Mouse (Mus musculus) forebrain, embryonic 16.5 days (tissue): ENCODE measurements around the gene Tor3a. TPM values are rescaled to one million over a fixed set of nuclear protein-coding genes. Genes with fewer than 3 reads are reported as not detected.

Experiments used
- ATAC-seq: fragments of 200-750 bp; cut with Nextera tagmentation; 2 replicates; pipeline ENCODE4 v1.8.0; 2017; ENCODE audit warnings: mild to moderate bottlenecking, moderate library complexity
- H3K27ac ChIP-seq: fragments of 300-500 bp; sonication (generic); 2 replicates; pipeline ENCODE4 v1.5.1; 2014; ENCODE audit warnings: low read length, control low read depth
- H3K27me3 ChIP-seq: fragments of 300-500 bp; sonication (generic); replicated peaks from 2 replicates; pipeline ENCODE4 v1.6.1; 2014; ENCODE audit warnings: low read length; ENCODE audit not compliant: control insufficient read depth, insufficient read depth
- H3K36me3 ChIP-seq: fragments of 300-500 bp; sonication (generic); 2 replicates; pipeline ENCODE4 v1.6.1; 2014; ENCODE audit not compliant: control insufficient read depth, insufficient read depth
- H3K4me1 ChIP-seq: fragments of 300-500 bp; sonication (generic); replicated peaks from 2 replicates; pipeline ENCODE4 v1.6.1; 2014; ENCODE audit warnings: low read length; ENCODE audit not compliant: control insufficient read depth, insufficient read depth
- H3K4me2 ChIP-seq: fragments of 300-500 bp; sonication (generic); 2 replicates; pipeline ENCODE4 v1.6.1; 2014; ENCODE audit warnings: mild to moderate bottlenecking, low read length, control low read depth
- H3K4me3 ChIP-seq: fragments of 300-500 bp; sonication (generic); replicated peaks from 2 replicates; pipeline ENCODE4 v1.5.1; 2014; ENCODE audit warnings: mild to moderate bottlenecking, low read length, control low read depth
- H3K9ac ChIP-seq: fragments of 300-500 bp; sonication (generic); replicated peaks from 2 replicates; pipeline ENCODE4 v1.6.1; 2014; ENCODE audit warnings: low read depth, low read length, control low read depth
- H3K9me3 ChIP-seq: fragments of 300-500 bp; sonication (generic); 2 replicates; pipeline ENCODE4 v1.6.1; 2016; ENCODE audit warnings: low read length; ENCODE audit not compliant: control insufficient read depth
- WGBS: fragments of 180-500 bp; shearing (Covaris S2); extraction: QIAGEN DNeasy Blood & Tissue Kit; methylation state at CpG from one replicate; pipeline ENCODE4 v1.1.7; 2014; 5-methylcytosine and 5-hydroxymethylcytosine counted together
- polyA plus RNA-seq: library from polyadenylated mRNA; unstranded; fragments of >200 nt; fragmentation: Nextera tagmentation; extraction: Ambion mirVana; gene quantifications from 2 replicates; pipeline ENCODE4 v1.2.1, GENCODE M21; 2015

Tor3a gene
- polyA plus RNA-seq, 1 experiment from 2014 or later = 4.4 TPM

- H3K4me3 ChIP-seq = no peak overlapping the region
- H3K9ac ChIP-seq = no peak overlapping the region
- peak overlapping the region; percentile 6; the same call in 1 of the 2 replicates for H3K4me2 ChIP-seq
- WGBS = 6% methylated on average over 9 of the region's 9 CpGs
- H3K27me3 ChIP-seq = no peaks in the 10 kb centered on the region
- peaks cover 11% of the 10 kb centered on the region for H3K4me1 ChIP-seq
- H3K9me3 ChIP-seq = no peaks in the 10 kb centered on the region
- peak overlapping the region; percentile 85 for H3K27ac ChIP-seq
- H3K36me3 ChIP-seq = no peaks in the 10 kb centered on the region
- peak; percentile 74 for ATAC-seq
Observed at GRCm38 (mm10) chr1:156613855-156614530, 60.2 kb downstream of the Tor3a start.

GRCm38 (mm10) chr1:156610257-156610656 lies 63.9 kb downstream of the Tor3a start:
- H3K9me3 ChIP-seq = no peaks in the 10 kb centered on the region
- no peak for ATAC-seq

GRCm38 (mm10) chr1:156608496-156608895 lies 65.7 kb downstream of the Tor3a start:
- no peaks in the 10 kb centered on the region; the same call in 1 of the 2 replicates for H3K4me1 ChIP-seq
- no peaks in the 10 kb centered on the region for H3K9me3 ChIP-seq
- H3K36me3 ChIP-seq = no peaks in the 10 kb centered on the region
- no peak overlapping the region for H3K4me3 ChIP-seq
- H3K27me3 ChIP-seq = no peaks in the 10 kb centered on the region
- H3K27ac ChIP-seq = no peak overlapping the region
- WGBS = 81% methylated on average over 2 of the region's 2 CpGs
- H3K4me2 ChIP-seq = no peak overlapping the region
- no peak overlapping the region for H3K9ac ChIP-seq
- no peak for ATAC-seq

More at GRCm38 (mm10) chr1:156610257-156610656, 63.9 kb downstream of the Tor3a start:
- WGBS = 91% methylated on average over 1 of the region's 1 CpGs
- Histone ChIP-seq H3K9ac (no peak overlapping the region), H3K4me1 (peaks cover 8% of the 10 kb centered on the region), H3K36me3 (no peaks in the 10 kb centered on the region), H3K27ac (no peak overlapping the region), H3K4me3 (no peak overlapping the region), H3K4me2 (no peak overlapping the region), H3K27me3 (no peaks in the 10 kb centered on the region)

- H3K9ac ChIP-seq = no peak overlapping the region
- H3K36me3 ChIP-seq = no peaks in the 10 kb centered on the region
- H3K9me3 ChIP-seq = no peaks in the 10 kb centered on the region
- H3K27me3 ChIP-seq = no peaks in the 10 kb centered on the region
- WGBS = 89% methylated on average over 2 of the region's 2 CpGs
- no peak for ATAC-seq
- no peaks in the 10 kb centered on the region for H3K4me1 ChIP-seq
- H3K4me3 ChIP-seq = no peak overlapping the region
- no peak overlapping the region for H3K4me2 ChIP-seq
- H3K27ac ChIP-seq = no peak overlapping the region
Observed at GRCm38 (mm10) chr1:156605940-156606339, 68.2 kb downstream of the Tor3a start.

- no peaks in the 10 kb centered on the region for H3K27me3 ChIP-seq
- H3K4me1 ChIP-seq = no peaks in the 10 kb centered on the region
- H3K4me3 ChIP-seq = no peak overlapping the region
- H3K4me2 ChIP-seq = no peak overlapping the region
- no peak overlapping the region for H3K27ac ChIP-seq
- 88% methylated on average over 12 of the region's 12 CpGs for WGBS
- ATAC-seq = 0 out of 2 replicates have a peak, but pooled peaks have one; percentile 23
- no peak overlapping the region for H3K9ac ChIP-seq
- no peaks in the 10 kb centered on the region for H3K9me3 ChIP-seq
- no peaks in the 10 kb centered on the region for H3K36me3 ChIP-seq
Observed at GRCm38 (mm10) chr1:156605094-156605866, 68.9 kb downstream of the Tor3a start.

Other genes with a start within 250 kb of the Tor3a start
- gene Soat1, start 200.0 kb downstream of the Tor3a start, polyA plus RNA-seq = 10.1 and 16.2 TPM in 2 replicates
- 0.73 and 1.3 TPM in 2 replicates for gene Gm10031, start 150.3 kb downstream of the Tor3a start, polyA plus RNA-seq
- gene Abl2, start 115.6 kb downstream of the Tor3a start, polyA plus RNA-seq = 7.4 TPM in 2 replicates
- 27.2 and 27.6 TPM in 2 replicates for gene Fam20b, start 44.7 kb upstream of the Tor3a start, polyA plus RNA-seq
- 0.87 and 1.5 TPM in 2 replicates for gene Angptl1, start 164.2 kb upstream of the Tor3a start, polyA plus RNA-seq